Mouse (Mus musculus) v-Abl transformed pro-B cells (cell line): ENCODE measurements around the gene Sdad1.

Experiments
- in situ Hi-C, 2 experiments: fragments of 400-800 bp; cut with MboI; formaldehyde crosslinking; loops; one replicate each; pipeline ENCODE4 v1.15.1; 2025; ENCODE audit not compliant: unreplicated experiment in 2 of 2

Sdad1 gene

GRCm38 (mm10) chr5:92318119-92318518, 7.8 kb upstream of the Sdad1 start:
- in situ Hi-C loops, result loop anchor here (10.0 to 25.0 kb wide), 3 partner anchors 194 to 644 kb away; partner anchors contain the start of gene Scarb2 (in 1 of the 2)

GRCm38 (mm10) chr5:92313776-92314175, 3.5 kb upstream of the Sdad1 start:
- in situ Hi-C loops, result loop anchor here (5.0 to 25.0 kb wide), 6 partner anchors 64 to 649 kb away; partner anchors contain the start of gene Scarb2 (in 1 of the 2)

DNA sequence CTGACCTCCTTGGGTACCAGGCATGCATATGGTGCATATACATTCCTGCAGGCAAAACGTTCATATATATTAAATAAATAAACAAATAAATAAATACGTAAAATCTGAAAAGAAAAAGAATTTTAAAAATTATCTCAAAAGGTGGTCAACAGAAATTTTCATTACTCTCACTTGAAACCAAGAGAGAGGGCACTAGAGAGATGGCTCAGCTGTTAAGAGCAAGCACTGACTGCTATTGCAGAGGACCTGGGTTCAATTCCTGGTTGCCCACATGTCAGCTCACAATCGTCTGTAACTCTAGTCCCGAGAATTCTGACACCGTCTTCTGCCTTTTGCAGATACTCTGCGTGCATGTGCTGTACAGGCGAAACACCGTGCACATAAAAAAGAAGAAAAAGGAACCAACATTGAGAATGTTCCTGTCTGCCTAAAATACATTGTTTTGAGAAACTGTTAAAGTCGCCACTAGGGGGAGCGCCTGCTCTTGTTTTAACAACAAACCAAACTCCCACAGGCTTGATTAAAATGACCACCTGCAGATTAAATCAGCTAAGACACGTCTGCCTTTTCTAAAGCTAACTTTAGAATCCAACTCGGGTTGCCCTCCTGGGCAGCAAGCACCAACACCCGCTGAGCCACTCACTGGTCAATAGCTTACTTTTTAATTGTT, 1.9 kb upstream of the Sdad1 start:
- in situ Hi-C loops, result loop anchor here (5.0 to 25.0 kb wide), 6 partner anchors 65 to 650 kb away; partner anchors contain the start of gene Scarb2 (in 1 of the 2)

DNA sequence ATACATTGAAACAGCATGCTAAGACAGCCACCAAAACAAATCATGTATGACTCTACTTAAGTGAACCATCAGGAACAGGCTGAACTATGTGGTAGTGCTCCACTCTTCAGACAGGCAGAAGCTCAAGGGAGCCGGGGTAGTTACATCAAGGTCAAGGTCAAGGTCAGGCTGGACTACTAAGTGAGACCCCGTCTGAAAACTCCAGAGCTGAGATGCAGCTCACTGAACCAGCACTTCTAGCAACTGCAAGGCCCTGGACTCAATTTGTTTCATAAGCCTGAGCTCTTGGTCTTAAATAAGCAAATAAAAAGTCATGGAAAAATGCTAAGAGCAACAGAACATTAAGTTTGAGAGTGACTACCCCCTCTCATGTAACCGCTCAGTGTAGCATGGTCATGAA, 6.0 kb downstream of the Sdad1 start:
- in situ Hi-C loops, result loop anchor here (25.0 kb wide), 2 partner anchors 208 to 658 kb away; partner anchors contain the start of gene Scarb2 (in 1 of the 2)

GRCm38 (mm10) chr5:92302149-92302840, 8.0 kb downstream of the Sdad1 start:
- in situ Hi-C loops, result loop anchor here (25.0 kb wide), 2 partner anchors 210 to 660 kb away; partner anchors contain the start of gene Scarb2 (in 1 of the 2)

- in situ Hi-C loops, result loop anchor here in 1 of 2 experiments (25.0 kb wide), 1 partner anchor 332 kb away; the partner anchor contains the start of gene Rchy1
These were observed 15.8 kb downstream of the Sdad1 start for GRCm38 (mm10) chr5:92294525-92294924.

DNA sequence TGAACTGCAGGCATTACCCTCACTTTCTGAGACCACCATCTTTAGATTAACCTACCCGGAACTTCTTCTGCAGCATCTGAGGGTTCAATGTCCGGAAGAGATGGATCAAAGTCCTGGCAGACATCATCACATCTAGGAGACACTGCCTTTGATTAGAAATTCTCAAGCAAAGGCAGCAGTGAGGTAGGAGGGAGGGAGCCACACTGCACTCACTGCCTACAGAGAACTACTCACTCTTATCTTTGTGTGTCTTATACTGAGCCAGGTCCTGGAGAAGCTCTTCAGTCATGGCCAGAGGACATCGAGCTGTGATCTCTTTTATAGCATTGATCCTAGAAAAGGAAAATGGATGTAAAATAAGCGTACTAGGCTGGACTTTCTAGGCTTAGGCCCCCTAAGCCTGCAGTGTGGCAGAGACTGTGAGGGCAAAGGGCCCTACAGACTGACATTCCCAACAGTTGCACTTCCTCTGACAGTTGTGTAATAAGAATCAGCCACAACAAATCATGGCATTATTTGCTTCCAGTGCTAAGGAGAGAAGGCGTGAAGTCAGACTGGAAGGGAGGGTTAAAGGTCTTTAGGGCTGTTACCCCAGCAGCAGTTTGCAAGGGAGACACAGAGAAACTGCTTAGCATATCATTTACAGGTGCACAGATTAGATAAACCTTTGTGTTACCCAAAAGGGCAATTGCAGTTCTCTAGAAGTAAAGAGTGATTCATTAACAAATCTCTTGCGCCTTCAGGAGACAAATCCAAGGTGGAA, 18.4 kb downstream of the Sdad1 start:
- in situ Hi-C loops, result loop anchor here in 1 of 2 experiments (25.0 kb wide), 1 partner anchor 330 kb away; the partner anchor contains the start of gene Rchy1

DNA sequence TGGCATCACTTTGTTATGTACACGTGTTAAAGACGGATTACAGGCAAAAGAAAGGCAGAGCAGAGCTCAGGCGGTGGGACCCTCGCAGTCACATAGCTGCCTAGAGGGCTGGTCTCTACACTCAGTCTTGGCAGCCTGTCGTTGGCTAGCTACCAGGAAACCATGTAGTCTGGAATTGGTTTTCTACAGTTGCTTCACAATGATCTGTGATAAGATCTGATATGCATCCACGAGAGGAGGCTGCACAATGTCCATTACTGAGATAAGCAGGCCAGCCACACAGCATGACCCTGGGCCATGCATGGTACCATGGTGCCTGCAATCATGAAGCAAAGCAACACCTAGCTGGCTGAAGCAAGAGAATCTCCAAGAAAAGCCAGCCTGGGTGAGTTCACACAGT, 22.4 kb downstream of the Sdad1 start:
- in situ Hi-C loops, result loop anchor here in 1 of 2 experiments (25.0 kb wide), 1 partner anchor 326 kb away; the partner anchor contains the start of gene Rchy1

GRCm38 (mm10) chr5:92283107-92283506, 27.2 kb downstream of the Sdad1 start:
- in situ Hi-C loops, result loop anchor here in 1 of 2 experiments (25.0 kb wide), 1 partner anchor 321 kb away; the partner anchor contains the start of gene Rchy1

DNA sequence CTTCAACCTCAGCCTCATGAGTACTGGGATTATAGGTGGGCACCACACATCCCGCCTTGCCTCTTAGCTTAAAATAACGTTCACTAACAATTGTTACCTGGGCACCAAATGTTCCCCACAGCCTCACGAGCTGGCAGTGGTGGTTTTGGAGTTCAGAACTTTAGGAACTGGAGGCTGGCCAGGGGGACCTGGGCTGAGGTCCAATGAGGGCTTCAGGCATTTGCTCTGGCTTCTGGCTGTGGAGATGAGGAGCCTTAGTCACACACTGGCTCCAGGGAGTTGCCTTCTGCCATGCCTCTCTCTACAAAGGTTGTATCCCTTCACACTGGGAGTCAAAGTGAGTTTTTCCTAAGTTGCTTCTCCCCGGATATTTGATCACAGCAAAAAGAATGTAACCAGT, 27.7 kb downstream of the Sdad1 start:
- in situ Hi-C loops, result loop anchor here in 1 of 2 experiments (25.0 kb wide), 1 partner anchor 320 kb away; the partner anchor contains the start of gene Rchy1

DNA sequence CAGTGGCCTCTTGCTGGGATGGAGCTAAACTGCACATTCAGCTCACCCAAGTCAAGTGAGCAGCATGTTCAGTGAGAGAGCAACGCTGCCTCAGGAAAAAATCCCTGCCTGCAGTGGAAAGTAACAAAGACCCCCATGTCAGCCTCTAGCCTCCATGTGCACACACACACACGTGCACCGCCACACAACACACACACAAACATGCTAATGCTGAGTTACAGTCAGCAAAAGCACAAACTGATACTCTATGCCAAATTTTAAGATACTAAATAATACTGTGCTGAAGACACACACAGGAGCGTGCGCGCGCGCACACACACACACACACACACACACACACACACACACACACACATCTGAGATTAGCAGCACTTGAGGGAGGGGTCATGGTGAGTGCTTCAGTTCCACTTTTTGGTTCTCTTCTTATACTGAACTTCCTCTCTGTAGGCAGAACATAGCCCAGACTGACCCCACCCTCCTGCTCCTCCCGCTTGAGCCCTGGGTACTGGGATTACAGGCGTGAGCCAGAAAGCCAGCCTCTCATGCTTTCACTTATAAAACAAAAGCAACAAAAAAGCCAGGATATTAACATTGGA, 31.2 kb downstream of the Sdad1 start:
- in situ Hi-C loops, result loop anchor here in 1 of 2 experiments (25.0 kb wide), 1 partner anchor 317 kb away; the partner anchor contains the start of gene Rchy1

DNA sequence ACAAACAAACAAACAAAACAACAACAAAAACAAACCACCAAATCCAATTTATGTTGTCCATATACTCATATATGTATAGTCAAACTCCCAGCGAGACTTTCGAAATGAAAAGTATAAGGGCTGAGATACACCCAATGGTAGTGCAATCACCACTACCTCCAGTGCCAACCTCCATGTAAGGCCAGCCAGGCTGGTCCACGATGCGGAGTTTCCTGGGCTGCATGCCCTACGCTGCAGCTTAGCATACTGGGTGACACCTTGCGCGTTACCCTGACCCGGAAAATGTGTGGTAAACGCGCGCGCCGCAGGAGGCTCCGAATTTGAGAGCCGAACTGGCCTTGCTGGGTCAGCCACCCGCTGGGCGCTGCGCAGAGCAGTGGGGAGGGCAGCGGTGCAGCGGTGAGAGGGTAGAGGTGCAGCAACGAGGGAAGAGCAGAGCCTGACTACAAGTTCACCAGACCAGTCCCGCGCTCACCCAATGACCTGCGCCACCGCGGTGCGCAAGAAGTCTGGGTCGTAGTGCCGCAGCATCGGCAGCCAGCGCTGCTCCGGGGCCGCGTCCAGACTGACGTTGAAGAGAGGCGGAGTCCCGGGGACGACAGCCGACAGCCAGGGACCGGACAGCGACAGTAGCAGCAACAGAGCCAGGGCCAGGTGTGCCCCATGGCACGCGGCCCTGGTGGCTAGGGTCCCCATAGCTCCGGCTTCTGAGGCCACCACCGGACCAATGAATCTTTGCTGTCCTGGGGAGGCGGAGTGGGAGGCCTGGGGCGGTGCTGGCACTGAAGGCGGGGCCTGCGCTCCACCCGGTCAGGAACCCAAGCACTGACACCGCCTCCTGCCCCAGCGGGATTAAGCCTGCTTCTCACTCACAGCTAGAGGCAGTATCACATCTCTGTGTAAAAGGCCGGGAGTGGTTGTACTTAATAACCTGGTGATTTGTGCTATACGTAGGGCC, 32.6 kb downstream of the Sdad1 start, which contains the start of gene Naaa:
Naaa (minus strand) TSS at position 734 of the 958 bp plus-strand sequence.
- in situ Hi-C loops, result loop anchor here in 1 of 2 experiments (25.0 kb wide), 1 partner anchor 315 kb away; the partner anchor contains the start of gene Rchy1

DNA sequence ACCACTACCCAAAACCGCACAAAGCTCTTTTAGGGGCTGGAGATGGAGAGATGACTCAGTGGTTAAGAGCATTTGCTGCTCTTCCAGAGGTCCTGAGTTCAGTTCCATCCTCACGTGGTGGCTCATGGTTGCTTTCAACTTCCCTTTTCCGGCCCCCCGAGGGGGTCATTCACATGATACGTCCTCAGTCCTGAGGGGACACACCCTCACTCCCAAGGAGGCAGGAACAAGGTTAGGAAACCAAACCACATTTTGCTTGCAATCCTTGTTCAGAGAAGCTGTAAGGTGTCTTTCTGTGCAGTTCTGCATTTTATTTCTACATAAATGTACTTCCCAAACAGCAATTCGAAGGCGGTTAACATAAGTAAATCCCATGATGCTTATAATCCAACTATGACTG, 39.8 kb downstream of the Sdad1 start:
- in situ Hi-C loops, result no loop called here

DNA sequence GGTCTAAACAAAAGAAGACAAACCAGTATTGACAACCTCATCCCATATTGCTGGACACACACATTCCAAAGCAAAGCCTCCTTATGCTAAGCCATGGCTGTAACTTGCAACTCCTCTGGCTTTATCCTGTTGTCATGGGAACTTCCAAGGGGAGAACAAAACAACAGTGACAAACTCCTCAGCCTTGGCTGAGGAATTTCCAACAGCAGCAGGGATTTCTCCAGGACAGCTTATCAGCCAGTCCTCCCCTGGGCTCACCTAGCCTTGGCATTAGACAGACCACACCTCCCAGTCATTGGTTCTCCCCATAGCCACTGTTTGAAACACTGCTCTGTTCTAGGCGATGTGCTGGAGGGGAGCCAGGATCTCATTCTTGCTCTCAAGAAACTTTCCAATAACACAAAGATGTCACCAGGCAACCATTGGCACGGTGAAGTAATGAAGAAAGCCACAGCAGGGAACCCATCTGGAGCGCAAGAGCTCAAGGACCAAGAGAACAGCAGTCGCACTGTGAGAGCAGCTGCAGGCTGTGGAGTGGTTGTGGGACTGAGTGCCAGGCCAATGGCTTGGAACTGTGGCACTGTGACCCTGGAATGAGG, 46.4 kb downstream of the Sdad1 start:
- in situ Hi-C loops, result no loop called here

GRCm38 (mm10) chr5:92262646-92263045, 47.6 kb downstream of the Sdad1 start:
- in situ Hi-C loops, result no loop called here

- in situ Hi-C loops, result no loop called here
These were observed 54.1 kb downstream of the Sdad1 start, which contains the start of gene Ppef2 for GRCm38 (mm10) chr5:92256218-92256617. Ppef2 (minus strand) TSS chr5:92256278.

- in situ Hi-C loops, result no loop called here
These were observed 55.8 kb downstream of the Sdad1 start for GRCm38 (mm10) chr5:92254476-92254875.

DNA sequence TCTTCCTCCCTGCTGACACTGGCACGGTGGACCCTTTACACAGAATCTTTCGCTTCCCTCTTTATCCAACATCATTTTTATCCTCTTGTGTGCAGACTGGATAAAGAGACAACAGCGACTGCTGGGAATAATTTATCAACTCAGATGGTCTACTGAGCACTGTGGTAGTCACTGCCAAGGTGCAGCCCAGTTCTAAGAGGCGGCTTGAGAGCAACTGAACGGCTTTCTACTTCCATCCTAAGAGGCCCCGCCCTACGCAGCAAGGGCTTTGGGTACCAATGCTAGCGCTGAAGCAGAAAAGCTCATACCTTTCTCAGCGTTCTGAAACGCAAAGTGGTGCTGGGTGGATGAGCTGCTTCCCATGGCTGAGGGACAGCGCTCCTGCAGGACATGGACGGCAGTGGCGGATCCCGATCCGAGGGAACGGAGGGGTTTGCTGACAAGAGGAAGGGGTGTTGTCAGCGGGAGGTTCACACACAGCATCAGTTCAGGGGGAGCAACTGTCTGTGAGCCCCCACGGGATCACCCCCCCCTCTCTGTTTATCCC, 57.4 kb downstream of the Sdad1 start:
- in situ Hi-C loops, result no loop called here
